Mouse (Mus musculus): Measurements from ENCODE around the gene Dmac2. TPM values are rescaled to one million over a fixed set of nuclear protein-coding genes. Genes with fewer than 3 reads are reported as not detected.
"Not testable (repeated sequence)": the region's sequence is repeated elsewhere in the genome, so short reads cannot be mapped to it uniquely, and the experiment has no call there.

The Dmac2 gene
- 24.5 and 30.0 TPM in 2 replicates for total RNA-seq (2015)
- 34.0 and 34.9 TPM in 2 replicates for total RNA-seq (2017)

DNA sequence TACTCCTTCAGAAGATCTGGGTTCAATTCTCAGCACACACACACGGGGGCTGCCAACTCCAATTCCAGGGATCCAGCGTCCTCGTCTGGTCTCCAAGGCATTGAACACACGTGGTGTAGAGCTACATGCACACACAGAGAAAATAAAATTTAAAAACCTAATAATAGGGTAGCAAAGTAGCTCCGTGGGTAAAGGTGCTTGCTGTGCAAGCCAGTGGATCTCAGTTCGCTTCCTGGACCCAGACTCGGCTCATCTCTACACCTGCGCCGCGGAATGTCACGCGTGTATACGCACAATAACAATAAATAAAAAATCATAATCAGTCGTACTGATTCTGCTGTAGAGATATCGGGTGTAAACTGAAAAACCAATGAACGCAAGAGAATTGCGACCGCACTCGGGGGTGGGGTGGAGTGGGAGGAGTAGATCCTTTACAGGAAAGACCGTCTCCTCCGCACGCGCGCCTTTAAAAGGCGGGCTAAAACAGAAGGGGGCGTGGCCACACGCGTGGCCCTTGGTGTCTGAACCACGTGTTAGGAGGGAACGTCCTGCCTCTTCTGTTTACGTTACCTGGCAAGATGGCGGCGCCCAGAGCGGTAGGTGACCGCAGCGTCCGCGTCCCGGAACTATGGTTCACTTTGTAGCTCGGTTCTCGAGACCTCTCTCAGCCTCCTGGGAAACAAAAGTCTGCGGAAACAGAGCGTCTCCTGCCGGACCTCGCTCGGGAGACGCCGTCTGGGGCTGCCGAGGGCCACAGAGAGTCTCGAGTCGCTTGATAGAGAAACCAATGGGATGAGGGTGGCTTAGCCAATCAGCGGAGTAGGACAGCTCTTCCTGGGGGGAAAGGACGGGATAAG, at the start of gene Dmac2:
Gene Dmac2 (plus strand): TSS at position 550 of the 857 bp plus-strand sequence.
- peak; percentile 97 for ATAC-seq (replicated peaks; ENCODE audit: poor library complexity)

DNA sequence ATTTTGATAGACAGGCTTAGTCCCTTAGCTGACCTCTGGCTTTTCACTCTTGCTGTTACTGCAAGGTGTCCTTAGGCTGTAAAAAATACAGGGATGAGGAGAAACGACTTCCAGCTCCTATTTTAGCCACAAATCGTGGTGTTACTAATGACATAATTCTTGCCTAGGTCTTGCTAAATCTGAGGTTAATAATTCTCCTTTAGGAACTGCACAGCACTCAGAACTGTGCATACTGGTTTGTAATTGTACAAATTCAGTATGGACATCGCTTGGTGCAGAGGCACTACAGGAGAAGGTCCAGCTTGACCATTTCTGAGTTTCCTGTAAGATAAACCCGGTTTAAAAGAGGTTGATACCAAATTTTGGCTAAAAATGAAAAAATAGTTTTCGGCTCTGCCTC, 45.4 kb upstream of the Dmac2 start:
- ATAC-seq (replicated peaks; ENCODE audit: poor library complexity) = not testable (repeated sequence)

DNA sequence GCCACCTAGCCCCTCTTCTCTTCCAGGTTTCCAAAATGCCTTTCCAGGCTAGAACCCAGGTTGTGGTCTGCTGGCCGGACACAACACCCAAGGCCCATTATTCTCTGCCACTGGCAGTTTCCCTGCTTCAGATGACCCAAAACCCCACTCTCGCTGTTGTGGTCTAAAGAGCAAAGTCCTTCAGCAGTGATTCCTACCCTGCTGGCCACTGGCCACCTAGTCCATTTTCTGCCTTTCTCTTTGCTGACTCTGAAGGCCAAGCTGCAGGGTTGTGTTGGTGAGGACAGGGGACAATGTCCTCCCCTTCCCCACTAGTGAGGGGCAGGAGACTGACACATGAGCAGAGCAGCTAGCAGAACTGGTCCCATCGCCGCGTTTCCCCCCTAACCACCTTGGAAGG, 44.1 kb upstream of the Dmac2 start:
- no peak for ATAC-seq (replicated peaks; ENCODE audit: poor library complexity)

DNA sequence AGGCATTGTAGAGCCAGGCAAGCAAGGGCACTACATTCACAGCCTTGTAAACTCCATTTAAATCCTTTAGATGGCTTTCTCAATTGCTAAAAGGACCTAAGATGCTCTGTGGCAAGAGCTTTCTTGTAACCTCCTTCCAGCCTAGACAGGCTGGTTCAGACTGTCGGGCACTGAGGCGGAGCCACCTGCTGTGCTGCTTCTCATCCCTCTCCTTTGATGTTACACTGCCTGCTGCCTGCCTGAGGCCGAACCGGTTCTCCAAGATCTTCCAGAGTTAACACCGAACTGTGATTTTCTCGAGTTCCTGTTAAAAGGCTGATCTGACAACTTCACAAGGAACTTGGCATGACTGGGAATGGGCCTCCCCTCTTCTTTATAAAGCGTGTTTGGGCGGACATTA, 43.3 kb upstream of the Dmac2 start:
- ATAC-seq (replicated peaks; ENCODE audit: poor library complexity) = no peak

DNA sequence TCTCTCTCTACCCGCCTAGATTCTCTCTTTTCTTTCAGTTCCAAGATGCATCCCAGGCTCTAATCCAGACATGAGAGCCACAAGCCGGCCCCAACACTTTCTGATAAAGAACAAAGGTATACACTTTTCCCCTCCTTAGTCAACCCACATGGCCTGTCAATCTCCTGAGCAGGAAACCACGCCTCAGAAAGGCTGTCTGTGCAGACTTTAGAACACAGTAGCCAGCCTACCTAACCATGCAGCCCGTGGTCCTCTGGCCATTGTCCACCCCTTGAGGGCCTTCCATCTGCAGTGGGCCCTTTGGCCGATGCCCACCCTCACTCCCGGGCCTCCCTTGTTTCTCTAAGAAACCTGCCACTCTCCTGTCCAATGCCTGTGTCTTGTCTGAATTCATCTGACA, 42.9 kb upstream of the Dmac2 start:
- ATAC-seq (replicated peaks; ENCODE audit: poor library complexity) = not testable (repeated sequence)

DNA sequence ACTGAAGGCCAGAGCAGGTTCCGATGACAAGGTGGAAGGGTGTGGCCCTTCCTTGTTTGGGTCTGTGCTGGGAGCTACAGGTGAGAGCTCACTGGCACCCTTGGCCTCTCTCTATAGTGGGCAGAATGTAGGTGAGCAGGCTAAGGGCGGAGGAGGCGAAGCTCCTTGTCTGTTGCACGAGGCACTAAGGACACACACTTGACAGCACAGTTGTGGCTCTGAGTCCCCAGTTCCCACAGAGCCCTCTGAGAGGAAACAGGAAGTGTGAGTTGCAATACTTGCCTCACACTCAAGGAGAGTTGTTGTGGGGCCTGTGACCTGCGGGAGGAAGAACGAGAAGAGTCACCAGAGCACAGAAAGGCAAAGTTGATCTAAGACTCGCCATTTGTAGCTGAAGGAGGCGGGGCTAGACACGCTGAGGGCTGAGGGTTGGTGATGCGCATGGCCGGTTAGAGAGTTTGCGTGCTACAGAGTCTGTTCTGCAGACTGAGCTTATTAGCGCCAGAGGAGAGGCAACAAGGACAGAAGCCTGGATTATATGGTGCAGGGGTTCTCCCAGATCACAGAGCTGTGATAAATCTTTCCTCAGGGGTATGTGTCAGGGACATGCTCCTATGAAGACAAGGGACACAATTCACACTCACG, 42.3 kb upstream of the Dmac2 start:
- ATAC-seq (replicated peaks; ENCODE audit: poor library complexity) = peak; percentile 99

DNA sequence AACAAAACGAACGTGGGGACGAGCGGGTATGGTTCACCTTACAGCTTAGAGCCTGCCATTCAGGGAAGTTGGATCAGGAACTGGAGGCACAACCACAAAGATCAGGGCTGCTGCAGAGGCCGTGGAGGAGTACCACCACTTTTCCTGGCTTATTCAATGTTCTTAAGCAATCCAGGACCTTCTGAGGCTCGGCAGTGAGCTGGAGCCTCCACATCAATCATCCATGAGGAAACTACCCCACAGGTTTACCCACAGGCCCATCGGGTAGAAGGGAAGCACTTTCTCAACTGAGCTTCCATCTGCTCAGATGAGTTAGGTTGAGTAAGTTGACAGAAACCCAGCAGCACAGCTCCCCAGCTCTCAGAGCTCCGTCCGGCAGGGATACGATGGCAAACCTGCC, 39.8 kb upstream of the Dmac2 start:
- peak; percentile 42 for ATAC-seq (replicated peaks; ENCODE audit: poor library complexity)

DNA sequence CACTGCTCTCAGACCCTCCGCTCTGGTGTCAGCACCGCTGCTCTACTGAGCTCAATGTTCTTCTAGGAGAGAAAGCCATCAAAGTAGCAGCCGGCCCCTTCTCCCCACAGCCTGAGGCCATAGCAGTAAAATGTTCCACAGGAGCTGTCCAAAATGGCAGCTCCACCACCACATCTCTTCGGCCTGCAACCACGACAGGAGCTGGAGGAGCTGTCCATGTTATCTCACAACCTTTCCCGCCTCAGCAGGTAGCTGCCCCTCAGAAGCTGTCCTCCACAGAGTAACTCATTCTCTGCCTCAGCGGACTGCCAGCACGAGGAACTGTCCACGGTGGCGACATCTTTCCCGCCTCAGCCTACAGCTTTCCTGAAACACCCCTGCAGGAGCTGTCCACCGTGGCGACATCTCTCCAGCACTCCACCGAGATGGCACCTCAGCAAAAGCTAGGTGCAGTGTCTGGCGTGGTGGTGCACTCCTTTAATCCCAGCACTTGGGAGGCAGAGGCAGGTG, 36.9 kb upstream of the Dmac2 start:
- no peak for ATAC-seq (replicated peaks; ENCODE audit: poor library complexity)

DNA sequence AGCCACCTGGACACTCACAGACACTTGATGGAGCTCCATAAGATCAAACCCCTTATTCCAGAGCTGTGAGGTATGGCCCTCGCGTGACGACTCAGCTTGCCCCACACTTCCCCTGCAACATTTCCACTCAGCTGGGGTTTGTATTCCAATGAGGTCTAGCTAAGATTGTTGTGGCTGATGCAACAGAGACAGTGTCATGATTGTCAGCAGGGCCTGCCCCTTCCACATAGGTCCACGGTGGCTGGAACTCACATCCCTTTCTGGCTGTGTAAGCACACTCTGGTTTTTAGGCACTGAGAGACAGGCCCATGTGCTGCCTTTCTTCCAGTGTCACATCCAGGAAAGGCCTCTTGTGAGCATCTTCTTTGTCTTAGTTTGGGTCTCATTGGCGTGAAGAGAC, 34.6 kb upstream of the Dmac2 start:
- no peak for ATAC-seq (replicated peaks; ENCODE audit: poor library complexity)

DNA sequence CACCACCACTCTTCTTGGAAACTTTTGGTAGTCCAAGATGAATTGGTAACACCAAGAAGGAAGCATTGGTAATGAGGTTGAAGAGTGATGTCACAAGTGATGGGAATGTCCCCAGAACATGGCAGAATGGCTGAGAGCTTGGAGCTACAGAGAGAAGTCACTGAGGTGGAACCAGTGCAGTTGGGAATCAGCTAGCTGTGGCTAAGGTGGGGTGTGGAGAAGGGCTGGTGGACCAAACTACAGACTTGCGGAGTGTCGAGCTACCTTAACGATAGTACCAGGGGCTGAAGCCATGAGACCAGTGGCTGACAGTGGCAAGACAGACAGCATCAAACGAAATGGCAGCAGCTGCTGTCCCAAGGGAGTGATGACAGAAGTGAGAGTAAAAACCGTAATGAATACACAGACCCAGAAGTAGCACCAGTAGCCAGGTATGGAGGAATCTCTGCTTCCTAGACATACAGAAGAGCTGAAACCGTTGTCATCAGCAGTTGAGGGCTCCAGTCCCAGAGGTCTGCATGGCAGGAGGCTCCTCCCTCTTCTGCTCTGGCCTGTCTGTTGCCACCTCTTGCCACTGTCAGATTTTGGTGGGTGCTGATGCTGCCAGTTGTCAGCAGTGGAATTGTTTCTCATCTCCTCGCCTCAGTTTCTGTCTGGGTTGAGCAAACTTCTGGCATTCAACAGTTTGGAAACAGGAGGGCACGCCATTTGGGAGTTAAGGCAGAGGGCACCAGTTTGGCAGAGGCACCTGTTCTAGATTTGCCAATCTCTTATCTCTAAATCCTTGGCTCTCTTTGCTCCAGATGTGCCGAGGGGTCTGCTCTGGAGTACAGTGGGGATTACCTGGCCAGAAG, 33.6 kb upstream of the Dmac2 start:
- ATAC-seq (replicated peaks; ENCODE audit: poor library complexity) = no peak

DNA sequence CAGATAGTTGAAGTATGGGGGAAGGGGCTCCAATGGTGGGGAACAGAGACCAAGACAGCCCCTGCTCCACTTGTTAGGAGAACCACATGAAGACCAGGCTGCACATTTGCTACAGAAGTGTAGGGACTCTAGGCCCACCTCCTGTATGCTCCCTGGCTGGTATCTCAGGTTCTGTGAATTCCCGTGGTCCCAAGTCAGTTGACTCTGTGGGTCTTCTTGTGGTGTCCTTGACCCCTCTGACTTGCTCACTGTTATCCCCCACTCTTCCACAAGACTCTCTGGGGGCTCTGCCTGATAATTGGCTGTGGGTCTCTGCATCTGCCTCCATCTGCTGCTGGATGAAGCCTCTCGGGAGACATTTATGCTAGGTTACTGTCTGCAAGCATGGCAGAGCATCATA, 28.0 kb upstream of the Dmac2 start:
- no peak for ATAC-seq (replicated peaks; ENCODE audit: poor library complexity)

DNA sequence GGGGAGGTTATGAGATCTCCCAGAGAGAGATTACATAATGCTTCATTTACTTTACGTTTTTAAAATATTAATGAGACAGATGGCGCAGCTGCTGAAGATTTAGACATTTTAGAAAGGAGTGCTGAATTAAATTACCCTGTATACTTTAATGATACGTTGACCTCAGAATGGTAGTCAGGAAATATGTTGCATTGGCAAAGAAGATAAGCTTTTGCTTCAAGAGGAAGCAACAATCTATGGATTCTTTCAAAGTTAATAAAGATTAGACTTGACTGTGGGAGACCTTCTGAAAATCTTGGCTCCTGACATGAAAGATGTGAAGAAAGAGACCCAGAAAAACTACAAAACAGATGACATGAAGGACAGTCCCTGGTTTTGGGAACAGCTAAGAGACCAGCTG, 25.4 kb upstream of the Dmac2 start:
- no peak for ATAC-seq (replicated peaks; ENCODE audit: poor library complexity)

DNA sequence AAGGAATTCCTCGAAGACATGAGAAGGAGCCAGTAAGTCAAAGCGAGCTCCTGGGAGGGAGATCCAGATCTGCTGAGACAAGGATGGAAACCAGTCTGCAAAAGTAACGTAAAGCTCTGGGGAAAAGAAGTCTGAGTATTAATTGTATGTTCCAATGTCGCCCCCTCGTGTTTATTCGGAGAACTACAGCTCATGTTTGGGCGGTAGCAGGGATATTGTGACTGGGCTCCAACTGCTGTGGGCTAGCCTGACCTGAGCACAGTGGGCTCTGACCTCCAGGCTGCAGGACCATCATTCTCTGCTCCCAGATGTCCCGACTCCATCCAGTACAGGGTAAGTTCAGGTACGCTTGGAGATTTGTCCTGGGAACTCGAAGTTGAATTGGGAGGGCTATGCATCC, 19.6 kb upstream of the Dmac2 start:
- peak; percentile 98 for ATAC-seq (replicated peaks; ENCODE audit: poor library complexity)

DNA sequence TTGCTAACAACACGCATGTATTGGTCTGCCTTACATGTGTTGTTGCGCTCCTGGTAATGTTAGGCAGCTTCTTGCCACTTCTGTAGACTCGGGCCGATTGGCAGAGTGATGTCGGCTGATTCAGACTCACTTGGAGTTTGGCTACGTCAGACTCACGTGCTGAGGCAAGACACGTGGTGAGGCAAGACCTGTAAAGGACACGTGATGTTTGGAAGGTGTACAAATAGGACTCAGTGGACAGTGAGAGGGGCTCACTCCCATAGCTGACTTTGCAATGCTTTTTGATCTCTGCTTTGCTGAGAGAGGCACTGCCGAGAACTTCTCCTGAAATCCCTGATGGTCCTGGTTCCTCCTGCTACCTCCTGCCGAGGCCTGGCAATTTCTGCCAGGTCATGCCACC, 18.5 kb upstream of the Dmac2 start:
- no peak for ATAC-seq (replicated peaks; ENCODE audit: poor library complexity)

DNA sequence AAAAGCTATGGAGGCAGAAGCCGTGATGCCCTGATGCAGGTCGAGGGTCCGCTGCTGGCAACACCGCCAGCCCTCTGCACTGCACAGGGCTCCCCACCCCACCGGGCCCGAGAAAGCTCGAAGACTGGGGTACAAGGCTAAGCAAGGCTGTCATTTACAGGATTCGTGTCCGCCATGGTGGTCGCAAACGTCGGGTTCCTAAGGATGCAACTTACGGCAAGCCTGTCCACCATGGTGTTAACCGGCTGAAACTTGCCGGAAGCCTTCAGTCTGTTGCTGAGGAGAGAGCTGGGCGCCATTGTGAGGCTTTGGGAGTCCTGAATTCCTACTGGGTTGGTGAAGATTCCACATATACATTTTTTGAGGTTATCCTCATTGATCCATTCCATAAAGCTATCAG, 17.9 kb upstream of the Dmac2 start:
- no peak for ATAC-seq (replicated peaks; ENCODE audit: poor library complexity)

DNA sequence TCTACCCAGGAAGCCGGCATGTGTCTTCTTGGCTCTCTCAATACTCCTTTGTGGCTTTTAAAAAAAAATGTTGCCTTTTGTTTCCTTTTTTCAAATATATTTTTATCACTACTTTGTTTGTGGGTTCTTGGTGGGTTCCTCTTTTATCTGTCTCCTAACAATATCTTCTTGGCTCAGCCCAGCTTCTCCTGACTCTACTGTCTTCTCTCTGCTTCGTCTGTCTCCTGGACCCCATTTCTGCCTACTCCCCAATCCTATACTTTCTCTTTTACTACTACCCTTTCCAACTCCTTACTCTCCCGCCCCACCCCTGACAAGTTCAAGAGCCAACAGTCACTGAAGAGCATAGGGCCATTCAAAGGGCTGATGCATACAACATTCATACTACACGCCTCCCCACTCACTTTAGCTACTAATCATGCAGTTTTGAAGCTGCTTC, 12.6 kb upstream of the Dmac2 start:
- peak; percentile 63 for ATAC-seq (replicated peaks; ENCODE audit: poor library complexity)

DNA sequence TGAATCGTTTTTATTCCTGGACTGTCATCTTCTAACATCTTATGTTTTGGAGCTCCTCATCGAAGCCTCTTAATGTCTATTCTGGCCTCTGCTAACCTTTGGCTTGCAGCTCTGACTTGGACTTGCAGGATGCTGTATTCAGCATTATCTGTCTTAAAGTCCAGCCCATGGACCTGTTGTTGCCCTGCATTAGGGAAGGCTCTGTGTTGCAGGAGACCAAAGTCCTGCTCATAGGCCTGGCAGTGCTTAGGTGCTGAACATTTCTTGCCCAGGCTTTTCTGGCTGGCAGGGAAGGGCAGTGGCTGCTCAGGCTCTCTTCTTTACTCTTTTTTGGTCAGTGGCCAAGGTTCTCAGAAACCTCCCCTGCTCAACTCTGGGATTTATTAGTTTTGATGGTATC, 12.0 kb upstream of the Dmac2 start:
- no peak for ATAC-seq (replicated peaks; ENCODE audit: poor library complexity)

DNA sequence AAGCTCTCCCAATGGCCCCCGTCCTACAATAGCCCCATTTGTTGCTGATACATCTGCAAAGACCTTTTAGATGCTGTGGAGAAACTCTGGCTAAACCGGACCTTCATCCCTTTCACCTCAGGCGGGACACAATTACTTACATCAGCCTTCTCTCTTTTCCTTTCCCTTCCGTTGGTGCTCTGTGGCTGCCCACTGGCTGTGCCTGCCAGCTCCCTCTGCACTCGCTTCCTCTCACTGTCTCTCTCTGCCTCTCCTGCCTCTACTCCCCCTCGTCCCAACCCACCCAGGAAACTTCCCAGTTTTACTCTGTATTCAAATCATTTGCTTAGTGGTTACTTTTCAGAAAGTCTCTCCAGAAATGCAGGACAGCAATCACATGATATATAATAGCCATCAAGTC, 9.2 kb upstream of the Dmac2 start:
- peak; percentile 53; the same call in 1 of the 2 replicates for ATAC-seq (replicated peaks; ENCODE audit: poor library complexity)

DNA sequence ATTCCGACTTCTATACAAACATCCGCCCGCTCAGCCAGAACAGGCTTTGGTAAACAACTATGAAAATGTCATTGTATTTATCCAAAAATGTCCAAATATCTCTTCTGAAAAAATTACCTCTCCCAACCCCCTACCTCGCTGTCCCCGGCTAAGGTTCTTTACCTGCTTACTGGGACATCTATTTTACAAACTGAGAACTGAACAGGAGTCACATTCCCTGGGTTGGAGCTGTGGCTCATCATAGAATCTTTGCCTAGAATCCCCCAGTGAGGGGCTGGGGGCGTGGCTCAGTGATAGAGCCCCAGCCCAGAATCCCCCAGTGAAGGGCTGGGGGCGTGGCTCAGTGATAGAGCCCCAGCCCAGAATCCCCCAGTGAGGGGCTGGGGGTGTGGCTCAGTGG, 7.7 kb upstream of the Dmac2 start:
- ATAC-seq (replicated peaks; ENCODE audit: poor library complexity) = no peak

DNA sequence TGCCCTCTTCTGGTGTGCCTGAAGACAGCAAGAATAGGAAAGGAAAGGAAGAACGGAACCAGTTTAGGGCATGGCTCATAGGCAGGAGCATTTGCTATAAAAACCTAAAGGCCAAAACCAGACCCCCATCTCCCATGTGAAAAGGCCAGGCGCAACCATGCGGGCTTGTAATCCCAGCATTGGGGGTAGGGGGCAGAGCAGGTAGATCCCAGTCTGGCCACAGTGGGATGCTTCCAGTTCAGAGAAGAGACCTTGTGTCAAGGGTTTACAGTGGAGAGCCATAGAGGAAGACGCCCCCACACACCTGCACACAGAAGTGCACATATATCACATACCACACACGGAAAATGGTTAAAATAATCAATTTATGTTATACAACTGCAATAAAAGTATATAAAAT, 5.1 kb upstream of the Dmac2 start:
- no peak for ATAC-seq (replicated peaks; ENCODE audit: poor library complexity)

Data from megakaryocyte progenitor cell, adult 5-6 weeks (primary cell).